Comparison of ENCODE assay signal across 26 mouse cellular contexts in genomic region chr2:25051450-25051849, GRCm38 (mm10). TPM values are rescaled to one million over a fixed set of nuclear protein-coding genes. Genes with fewer than 3 reads are reported as not detected.
"Had no signal": no experiment of that assay in that cellular context is flagged by ENCODE, and none has a peak within 500 bp of the region (broad histone marks: within the 10 kb centered on the region; RNA-seq: fewer than 3 reads in every experiment).

No protein-coding gene starts in this region.

- H3K27ac ChIP-seq: kidney, postnatal 0 days; limb, embryonic 12.5 days; limb, embryonic 15.5 days; liver, embryonic 14.5 days; lung, embryonic 15.5 days; midbrain, embryonic 10.5 days; midbrain, embryonic 13.5 days; neural tube, embryonic 13.5 days; stomach, embryonic 15.5 days had no signal

- H3K36me3 ChIP-seq: lung, embryonic 15.5 days; stomach, embryonic 15.5 days had no signal

- H3K4me3 ChIP-seq: limb, embryonic 12.5 days; limb, embryonic 15.5 days; lung, embryonic 15.5 days; megakaryocyte, embryonic 14.5 days; midbrain, embryonic 10.5 days; midbrain, embryonic 13.5 days; myocyte; neural tube, embryonic 13.5 days; stomach, embryonic 15.5 days had no signal

- H3K9ac ChIP-seq: limb, embryonic 12.5 days; limb, embryonic 15.5 days; liver, embryonic 14.5 days; lung, embryonic 15.5 days; midbrain, embryonic 13.5 days; neural tube, embryonic 13.5 days; stomach, embryonic 15.5 days had no signal

- DNase-seq: lung, adult 18-20 months; lung, postnatal 10 days; lung, postnatal 36 days; retina, postnatal 1 day; spleen, adult 18-20 months; thymus, postnatal 25 days had no signal

- H3K27me3 ChIP-seq: limb, embryonic 12.5 days; limb, embryonic 15.5 days; lung, embryonic 15.5 days; midbrain, embryonic 13.5 days; neural tube, embryonic 13.5 days; stomach, embryonic 15.5 days had no signal

- H3K4me2 ChIP-seq: limb, embryonic 12.5 days; limb, embryonic 15.5 days; lung, embryonic 15.5 days; midbrain, embryonic 13.5 days; neural tube, embryonic 13.5 days; stomach, embryonic 15.5 days had no signal

- ATAC-seq: inflammation-experienced regulatory T-cells, adult 6 months; intestine, embryonic 16.5 days; midbrain, embryonic 13.5 days; midbrain, embryonic 16.5 days had no signal

- H3K9me3 ChIP-seq: limb, embryonic 12.5 days; limb, embryonic 15.5 days; lung, embryonic 15.5 days; megakaryocyte, embryonic 14.5 days; midbrain, embryonic 10.5 days; midbrain, embryonic 13.5 days; neural tube, embryonic 13.5 days; stomach, embryonic 15.5 days had no signal

RNA-seq across cellular contexts. Expression of gene Entpd8, which starts 28.7 kb away (rescaled TPM):
- total RNA-seq: layer of hippocampus, postnatal 25 days; left cerebral cortex, adult 18-20 months; left cerebral cortex, postnatal 14 days; left cerebral cortex, postnatal 4 days; monocyte, adult 5-6 weeks; neutrophil, adult 5-6 weeks had no signal
- polyA plus RNA-seq: limb, embryonic 12.5 days; limb, embryonic 15.5 days; midbrain, embryonic 10.5 days; midbrain, embryonic 13.5 days; midbrain, embryonic 16.5 days; myocyte; neural tube, embryonic 13.5 days had no signal

RNA-seq across cellular contexts. Expression of gene Noxa1, which starts 43.5 kb away (rescaled TPM):
- total RNA-seq: layer of hippocampus, postnatal 25 days; left cerebral cortex, adult 18-20 months; left cerebral cortex, postnatal 14 days; left cerebral cortex, postnatal 4 days; monocyte, adult 5-6 weeks; neutrophil, adult 5-6 weeks had no signal
- polyA plus RNA-seq: limb, embryonic 12.5 days; midbrain, embryonic 10.5 days; midbrain, embryonic 16.5 days; myocyte; neural tube, embryonic 13.5 days had no signal
